Mouse (Mus musculus) midbrain, embryonic 13.5 days (tissue): Measurements from ENCODE around the gene Fbxo3. TPM values are rescaled to one million over a fixed set of nuclear protein-coding genes. Genes with fewer than 3 reads are reported as not detected.
"Not testable (repeated sequence)": the region's sequence is repeated elsewhere in the genome, so short reads cannot be mapped to it uniquely, and the experiment has no call there.

Experiments
- ATAC-seq: fragments of 200-750 bp; cut with Nextera tagmentation; 2 replicates; pipeline ENCODE4 v1.8.0; 2017; ENCODE audit warnings: mild to moderate bottlenecking, moderate TSS enrichment, moderate library complexity
- H3K27ac ChIP-seq: fragments of 300-500 bp; sonication (generic); 2 replicates; pipeline ENCODE4 v1.5.1; 2015; ENCODE audit warnings: inconsistent platforms, mild to moderate bottlenecking, moderate library complexity
- H3K27me3 ChIP-seq: fragments of 300-500 bp; sonication (generic); 2 replicates; pipeline ENCODE4 v1.6.1; 2015; ENCODE audit warnings: mild to moderate bottlenecking, inconsistent platforms
- H3K36me3 ChIP-seq: fragments of 300-500 bp; sonication (generic); 2 replicates; pipeline ENCODE4 v1.6.1; 2015; ENCODE audit warnings: mild to moderate bottlenecking, inconsistent platforms
- H3K4me1 ChIP-seq: fragments of 300-500 bp; sonication (generic); replicated peaks from 2 replicates; pipeline ENCODE4 v1.6.1; 2015; ENCODE audit warnings: inconsistent platforms
- H3K4me2 ChIP-seq: fragments of 300-500 bp; sonication (generic); replicated peaks from 2 replicates; pipeline ENCODE4 v1.6.1; 2015; ENCODE audit warnings: moderate library complexity, mild to moderate bottlenecking, inconsistent platforms
- H3K4me3 ChIP-seq: fragments of 300-500 bp; sonication (generic); replicated peaks from 2 replicates; pipeline ENCODE4 v1.5.1; 2015; ENCODE audit warnings: mild to moderate bottlenecking, inconsistent platforms
- H3K9ac ChIP-seq: fragments of 300-500 bp; sonication (generic); replicated peaks from 2 replicates; pipeline ENCODE4 v1.6.1; 2015; ENCODE audit warnings: mild to moderate bottlenecking, inconsistent platforms
- H3K9me3 ChIP-seq: fragments of 300-500 bp; sonication (generic); 2 replicates; pipeline ENCODE4 v1.6.1; 2016; ENCODE audit warnings: mild to moderate bottlenecking, inconsistent platforms
- WGBS: fragments of 180-500 bp; shearing (Covaris S2); methylation state at CpG from one replicate; pipeline ENCODE4 v1.1.7; 2015; 5-methylcytosine and 5-hydroxymethylcytosine counted together
- polyA plus RNA-seq: library from polyadenylated mRNA; unstranded; fragments of >200 nt; fragmentation: Nextera tagmentation; extraction: Ambion mirVana; gene quantifications from 2 replicates; pipeline ENCODE4 v1.2.1, GENCODE M21; 2015

Gene Fbxo3
- 64.3 and 72.0 TPM in 2 replicates for polyA plus RNA-seq

- Histone ChIP-seq H3K4me3 (peak within 1 kb of the TSS; percentile 84), H3K36me3 (peaks cover 7% of the 10 kb centered on the region; the same call in 1 of the 2 replicates), H3K27me3 (no peaks in the 10 kb centered on the region), H3K4me1 (peaks cover 26% of the 10 kb centered on the region), H3K9ac (peak within 1 kb of the TSS; percentile 87), H3K27ac (peak within 1 kb of the TSS; percentile 56), H3K9me3 (no peaks in the 10 kb centered on the region), H3K4me2 (peak within 1 kb of the TSS; percentile 74)
- peak; percentile 98 for ATAC-seq
- under 1% methylated on average over 42 of the region's 44 CpGs for WGBS
Measured at GRCm38 (mm10) chr2:104027458-104028138, at the start of gene Fbxo3. TSS of gene Fbxo3 (plus strand) at chr2:104027721.

DNA sequence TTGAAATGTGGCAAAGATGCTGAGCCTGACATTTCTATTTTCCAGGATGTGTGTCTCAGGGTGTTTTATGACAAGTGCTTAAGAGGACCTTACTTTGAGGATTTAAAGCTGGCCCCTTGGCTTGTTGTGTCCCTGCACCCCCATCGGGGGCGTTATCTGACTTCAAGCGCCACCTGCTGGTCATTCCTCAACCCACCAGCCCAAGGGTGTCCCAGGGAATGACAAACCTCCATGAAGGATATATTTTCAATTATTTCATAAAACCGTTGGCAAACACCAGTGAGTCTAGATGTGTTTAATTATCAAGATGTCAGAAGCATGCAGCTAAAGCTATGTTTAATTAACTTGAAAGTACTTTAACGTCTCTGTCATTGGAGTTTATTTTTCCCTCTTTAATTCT is 45.3 kb upstream of the Fbxo3 start:
- ATAC-seq, result peak; percentile 85
- 5% methylated on average over 5 of the region's 5 CpGs for WGBS
- Histone ChIP-seq H3K36me3 (no peaks in the 10 kb centered on the region), H3K27me3 (peaks cover 10% of the 10 kb centered on the region; the same call in 1 of the 2 replicates), H3K27ac (no peak overlapping the region), H3K4me2 (no peak overlapping the region), H3K9ac (no peak overlapping the region), H3K9me3 (no peaks in the 10 kb centered on the region), H3K4me1 (peaks cover 18% of the 10 kb centered on the region), H3K4me3 (no peak overlapping the region)

DNA sequence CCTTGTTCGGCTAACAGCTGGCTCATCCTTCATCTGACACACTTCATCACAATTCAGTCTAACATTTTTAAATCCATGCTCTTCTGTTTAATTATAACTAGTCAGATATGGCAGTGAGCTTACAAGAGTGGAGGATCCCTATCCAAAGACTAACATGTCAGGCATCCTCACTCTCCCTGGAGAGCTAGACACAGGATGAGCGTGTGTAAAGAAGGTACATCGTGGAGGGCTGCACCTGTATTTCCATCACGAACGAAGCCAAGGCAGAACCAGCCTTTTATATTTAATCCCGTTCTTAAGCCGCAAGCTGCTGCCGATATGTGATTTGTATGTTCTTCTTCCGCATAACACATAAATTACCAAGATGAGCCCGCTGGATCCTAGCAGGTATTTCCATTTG is 44.4 kb upstream of the Fbxo3 start:
- H3K4me2 ChIP-seq, result no peak overlapping the region
- H3K4me3 ChIP-seq, result no peak overlapping the region
- H3K36me3 ChIP-seq, result no peaks in the 10 kb centered on the region
- no peak overlapping the region for H3K9ac ChIP-seq
- H3K27ac ChIP-seq, result no peak overlapping the region
- H3K27me3 ChIP-seq, result peaks cover 10% of the 10 kb centered on the region; the same call in 1 of the 2 replicates
- no peak for ATAC-seq
- 87% methylated on average over 10 of the region's 10 CpGs for WGBS
- H3K4me1 ChIP-seq, result peaks cover 9% of the 10 kb centered on the region
- H3K9me3 ChIP-seq, result no peaks in the 10 kb centered on the region

DNA sequence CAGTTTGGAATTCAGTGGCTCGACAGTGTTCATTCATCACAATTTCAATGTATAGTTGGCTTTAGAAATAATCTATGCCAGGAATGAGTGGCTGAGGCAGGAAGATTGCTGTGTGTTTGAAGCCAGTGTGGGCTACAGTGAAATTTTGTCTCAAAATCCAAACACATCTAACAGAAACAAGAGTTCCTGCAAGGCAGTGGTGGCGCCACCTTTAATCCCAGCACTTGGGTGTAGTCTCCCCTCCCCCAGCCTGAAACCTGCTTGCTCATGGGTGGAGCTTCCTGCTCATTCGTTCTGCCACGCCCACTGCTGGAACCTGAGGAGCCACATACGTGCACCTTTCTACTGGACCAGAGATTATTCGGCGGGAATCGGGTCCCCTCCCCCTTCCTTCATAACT is 39.9 kb upstream of the Fbxo3 start:
- not testable (repeated sequence) for H3K4me1 ChIP-seq, H3K4me2 ChIP-seq, H3K36me3 ChIP-seq, H3K9ac ChIP-seq, H3K4me3 ChIP-seq, H3K9me3 ChIP-seq, ATAC-seq, H3K27me3 ChIP-seq, H3K27ac ChIP-seq
- WGBS, result 77% methylated on average over 8 of the region's 8 CpGs

GRCm38 (mm10) chr2:103989724-103990123 is 37.8 kb upstream of the Fbxo3 start:
- no peak for ATAC-seq
- no peak overlapping the region for H3K9ac ChIP-seq
- no peak overlapping the region for H3K27ac ChIP-seq
- WGBS, result 88% methylated on average over 6 of the region's 6 CpGs
- H3K36me3 ChIP-seq, result no peaks in the 10 kb centered on the region
- no peak overlapping the region for H3K4me3 ChIP-seq
- no peak overlapping the region for H3K4me2 ChIP-seq
- no peaks in the 10 kb centered on the region for H3K9me3 ChIP-seq
- peaks cover 7% of the 10 kb centered on the region; the same call in 1 of the 2 replicates for H3K4me1 ChIP-seq
- no peaks in the 10 kb centered on the region for H3K27me3 ChIP-seq

DNA sequence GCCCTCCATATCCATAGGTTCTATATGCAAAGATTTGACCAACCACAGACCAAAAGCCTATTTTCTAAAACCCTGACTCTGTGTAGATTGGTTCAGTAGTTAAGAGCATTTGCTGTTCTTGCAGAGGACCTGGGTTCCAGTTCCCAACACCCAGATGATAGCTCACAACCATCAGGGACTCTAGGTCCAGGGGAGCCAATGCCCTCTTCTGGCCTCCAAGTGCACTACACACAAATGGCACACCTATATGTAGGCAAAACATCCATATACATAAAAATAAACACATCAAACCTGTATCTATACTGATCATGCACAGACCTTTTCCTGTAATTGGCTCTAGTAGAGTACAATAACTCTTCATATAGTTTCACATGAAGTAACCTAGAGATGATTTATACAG is 36.2 kb upstream of the Fbxo3 start:
- Histone ChIP-seq H3K9ac (no peak overlapping the region), H3K4me3 (no peak overlapping the region), H3K36me3 (no peaks in the 10 kb centered on the region), H3K4me2 (no peak overlapping the region), H3K27ac (no peak overlapping the region), H3K4me1 (peaks cover 7% of the 10 kb centered on the region; the same call in 1 of the 2 replicates), H3K9me3 (no peaks in the 10 kb centered on the region), H3K27me3 (no peaks in the 10 kb centered on the region)
- ATAC-seq, result no peak

GRCm38 (mm10) chr2:103992162-103992561 is 35.4 kb upstream of the Fbxo3 start:
- Histone ChIP-seq H3K4me2 (peak overlapping the region; percentile 25), H3K4me3 (no peak overlapping the region)
- WGBS, result 60% methylated on average over 9 of the region's 9 CpGs

GRCm38 (mm10) chr2:103992618-103993332 is 34.7 kb upstream of the Fbxo3 start:
- Histone ChIP-seq H3K27me3 (no peaks in the 10 kb centered on the region), H3K9ac (peak overlapping the region; percentile 52), H3K36me3 (no peaks in the 10 kb centered on the region), H3K27ac (peak overlapping the region; percentile 74), H3K9me3 (no peaks in the 10 kb centered on the region), H3K4me1 (peaks cover 7% of the 10 kb centered on the region; the same call in 1 of the 2 replicates), H3K4me2 (peak overlapping the region; percentile 25), H3K4me3 (no peak overlapping the region)
- ATAC-seq, result peak; percentile 63
- 15% methylated on average over 17 of the region's 17 CpGs for WGBS

More at GRCm38 (mm10) chr2:103992162-103992561, 35.4 kb upstream of the Fbxo3 start:
- peak overlapping the region; percentile 52; the same call in 1 of the 2 replicates for H3K9ac ChIP-seq
- peak; percentile 74 for ATAC-seq
- no peaks in the 10 kb centered on the region for H3K27me3 ChIP-seq
- no peaks in the 10 kb centered on the region for H3K36me3 ChIP-seq
- H3K27ac ChIP-seq, result peak overlapping the region; percentile 74
- H3K9me3 ChIP-seq, result no peaks in the 10 kb centered on the region
- H3K4me1 ChIP-seq, result peaks cover 7% of the 10 kb centered on the region; the same call in 1 of the 2 replicates

DNA sequence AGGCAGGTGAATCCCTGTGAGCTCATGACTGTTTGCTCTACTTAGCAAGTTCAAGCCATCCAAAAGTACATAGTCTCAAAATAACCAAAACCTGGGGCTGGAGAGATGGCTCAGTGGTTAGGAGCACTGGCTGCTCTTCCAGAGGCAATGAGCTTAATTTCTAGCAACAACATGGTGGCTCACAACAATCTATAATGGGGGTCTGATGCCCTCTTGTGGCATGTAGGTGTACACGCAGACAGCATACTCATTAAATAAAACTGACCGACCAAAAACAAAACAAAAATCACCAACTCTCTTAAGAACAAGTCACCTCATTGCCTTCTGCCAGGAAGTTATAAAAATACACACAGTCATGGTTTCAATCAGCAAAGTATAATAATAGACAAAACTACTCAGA is 26.4 kb upstream of the Fbxo3 start:
- H3K9me3 ChIP-seq, result no peaks in the 10 kb centered on the region
- H3K9ac ChIP-seq, result no peak overlapping the region
- no peak overlapping the region for H3K4me3 ChIP-seq
- H3K27me3 ChIP-seq, result no peaks in the 10 kb centered on the region; the same call in 1 of the 2 replicates
- H3K27ac ChIP-seq, result no peak overlapping the region
- ATAC-seq, result no peak
- no peaks in the 10 kb centered on the region for H3K36me3 ChIP-seq
- no peak overlapping the region for H3K4me2 ChIP-seq
- 21% methylated on average over 2 of the region's 2 CpGs for WGBS
- no peaks in the 10 kb centered on the region for H3K4me1 ChIP-seq

GRCm38 (mm10) chr2:104001861-104002260 is 25.7 kb upstream of the Fbxo3 start:
- H3K36me3 ChIP-seq, result no peaks in the 10 kb centered on the region
- no peak overlapping the region for H3K4me3 ChIP-seq
- ATAC-seq, result no peak
- no peaks in the 10 kb centered on the region for H3K9me3 ChIP-seq
- H3K4me1 ChIP-seq, result no peaks in the 10 kb centered on the region
- no peak overlapping the region for H3K9ac ChIP-seq
- H3K4me2 ChIP-seq, result no peak overlapping the region
- H3K27me3 ChIP-seq, result no peaks in the 10 kb centered on the region; the same call in 1 of the 2 replicates
- WGBS, result 82% methylated on average over 4 of the region's 4 CpGs
- H3K27ac ChIP-seq, result no peak overlapping the region

DNA sequence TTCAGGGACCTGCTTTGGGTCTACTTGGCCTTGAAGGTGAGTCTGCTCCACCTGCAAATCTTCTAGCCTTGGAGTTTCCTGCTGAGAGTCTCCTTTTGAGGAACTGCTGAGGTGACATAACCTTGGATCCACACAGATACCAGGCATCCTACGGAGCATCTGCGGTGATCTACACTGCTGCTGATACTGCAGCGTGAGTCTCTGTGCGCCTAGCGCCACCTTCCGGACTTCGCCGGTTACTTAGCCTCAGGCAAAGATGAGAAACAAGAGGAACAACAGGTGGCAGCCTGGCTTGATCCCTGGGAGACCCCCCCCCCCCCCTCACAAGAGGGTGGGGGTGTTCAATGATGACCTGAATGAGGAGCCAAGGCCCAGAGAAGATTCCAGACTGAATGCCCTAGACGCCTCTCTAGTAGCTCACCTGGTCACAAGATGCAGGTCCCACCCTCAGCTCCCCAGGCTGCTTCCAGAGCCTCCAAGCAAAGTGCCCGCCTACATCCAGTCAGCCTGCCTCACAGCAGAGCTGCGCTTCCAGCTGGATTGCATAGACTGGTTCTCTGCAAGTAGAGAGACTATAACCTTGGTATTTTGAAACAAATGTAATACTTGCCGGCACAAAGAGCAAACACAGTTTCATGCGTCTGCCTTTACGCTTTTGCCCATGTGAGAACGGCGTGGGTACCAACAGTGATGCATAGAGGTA is 24.7 kb upstream of the Fbxo3 start:
- H3K27me3 ChIP-seq, result no peaks in the 10 kb centered on the region; the same call in 1 of the 2 replicates
- peak; percentile 48; the same call in 1 of the 2 replicates for ATAC-seq
- H3K9ac ChIP-seq, result no peak overlapping the region

More for the DNA sequence above, 24.7 kb upstream of the Fbxo3 start:
- Histone ChIP-seq H3K27ac (no peak overlapping the region), H3K9me3 (no peaks in the 10 kb centered on the region), H3K4me2 (no peak overlapping the region), H3K4me3 (no peak overlapping the region), H3K36me3 (no peaks in the 10 kb centered on the region), H3K4me1 (no peaks in the 10 kb centered on the region)
- 35% methylated on average over 16 of the region's 16 CpGs for WGBS
